Mouse (Mus musculus) megakaryocyte-erythroid progenitor cell, adult 5-6 weeks (primary cell): ENCODE measurements around the gene Gprc5c. TPM values are rescaled to one million over a fixed set of nuclear protein-coding genes. Genes with fewer than 3 reads are reported as not detected.
"Not testable (repeated sequence)": the region's sequence is repeated elsewhere in the genome, so short reads cannot be mapped to it uniquely, and the experiment has no call there.

Experiments used
- ATAC-seq: replicated peaks from 2 replicates; pipeline ENCODE4 v1.8.0; 2016; ENCODE audit warnings: mild to moderate bottlenecking, inconsistent platforms; ENCODE audit not compliant: severe bottlenecking, poor library complexity, low FRiP score, low TSS enrichment
- total RNA-seq, 2 experiments: library from RNA; stranded (forward) in 1 of 2; stranded (reverse) in 1 of 2; fragments of 200-1000, 215-1000 nt in 1 of 2; fragments of >200 nt in 1 of 2; fragmentation: Nextera tagmentation in 1 of 2; gene quantifications; 2 replicates each; pipeline ENCODE4 v1.2.3; 2014 to 2017

Gprc5c gene
- total RNA-seq, 2 experiments from 2014 or later, result not detected

- ATAC-seq, result no peak
Measured at GRCm38 (mm10) chr11:114884380-114885100, 33.6 kb downstream of the Gprc5c start.

- ATAC-seq, result peak; percentile 24; the same call in 1 of the 2 replicates
Measured at GRCm38 (mm10) chr11:114889991-114890518, 39.1 kb downstream of the Gprc5c start, which contains the start of gene Cd300a. TSS of gene Cd300a (plus strand) at chr11:114890041.

- no peak for ATAC-seq
Measured at GRCm38 (mm10) chr11:114890542-114890941, 39.6 kb downstream of the Gprc5c start.

DNA sequence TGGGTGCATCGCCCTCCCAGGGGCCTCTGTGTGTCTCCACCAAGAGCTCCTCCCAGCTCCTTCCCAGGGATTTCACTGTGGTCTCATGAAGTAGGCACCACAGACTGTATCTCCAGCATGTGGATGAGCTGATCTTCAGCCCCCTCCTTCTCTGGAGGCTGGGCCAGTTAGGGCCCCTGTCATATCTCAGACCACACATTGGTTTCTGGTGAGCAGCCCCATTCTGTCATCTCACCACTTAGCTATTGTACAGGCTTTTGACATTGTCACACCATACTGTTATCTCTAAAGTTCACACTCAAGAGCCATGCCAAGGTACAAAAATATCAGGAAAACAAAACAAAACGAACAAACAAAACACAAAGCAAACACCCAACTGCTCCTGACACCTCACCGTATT lies 45.1 kb downstream of the Gprc5c start:
- ATAC-seq, result peak; percentile 96

- ATAC-seq, result no peak
Measured at GRCm38 (mm10) chr11:114898026-114898425, 47.1 kb downstream of the Gprc5c start.

- ATAC-seq, result no peak
Measured at GRCm38 (mm10) chr11:114903224-114903623, 52.3 kb downstream of the Gprc5c start.

GRCm38 (mm10) chr11:114907567-114907966 lies 56.6 kb downstream of the Gprc5c start:
- ATAC-seq, result peak; percentile 88

DNA sequence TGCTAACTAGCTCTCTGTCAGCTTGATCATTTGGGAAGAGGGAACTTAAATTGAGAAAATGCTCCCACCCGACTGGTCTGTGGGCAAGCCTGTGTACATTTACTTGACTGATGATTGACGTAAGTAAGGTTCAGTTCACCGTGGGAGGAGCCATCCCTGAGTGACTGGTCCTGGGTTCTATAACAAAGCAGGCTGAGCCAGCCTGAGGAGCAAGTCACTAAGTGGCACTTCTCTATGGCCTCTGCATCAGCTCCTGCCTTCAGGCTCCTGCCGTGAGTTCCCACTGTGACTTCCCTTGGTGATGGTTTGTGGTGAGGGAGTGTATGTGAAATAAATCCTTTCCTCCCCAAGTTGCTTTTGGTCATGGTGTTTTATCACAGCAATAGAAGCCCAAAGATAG lies 57.1 kb downstream of the Gprc5c start:
- ATAC-seq, result no peak

- ATAC-seq, result not testable (repeated sequence)
Measured at GRCm38 (mm10) chr11:114909538-114909937, 58.6 kb downstream of the Gprc5c start.

DNA sequence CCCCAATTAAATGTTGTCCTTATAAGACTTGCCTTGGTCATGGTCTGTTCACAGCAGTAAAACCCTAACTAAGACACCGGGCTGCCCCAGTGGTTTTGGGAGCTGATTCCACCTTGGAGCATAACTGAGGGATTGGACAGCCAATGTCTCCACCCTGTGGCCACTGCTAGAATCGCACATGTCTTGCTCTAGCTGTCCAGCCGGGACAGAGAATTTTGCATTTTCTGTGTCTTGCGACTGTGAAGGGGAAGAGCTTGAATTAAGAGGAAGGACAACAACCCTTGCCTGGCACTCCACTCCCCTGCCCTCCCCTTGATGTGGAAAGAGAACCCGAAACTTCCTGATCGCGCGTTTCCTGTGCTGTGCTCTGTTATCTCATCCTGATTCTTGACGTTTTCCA lies 61.9 kb downstream of the Gprc5c start:
- peak; percentile 92 for ATAC-seq

DNA sequence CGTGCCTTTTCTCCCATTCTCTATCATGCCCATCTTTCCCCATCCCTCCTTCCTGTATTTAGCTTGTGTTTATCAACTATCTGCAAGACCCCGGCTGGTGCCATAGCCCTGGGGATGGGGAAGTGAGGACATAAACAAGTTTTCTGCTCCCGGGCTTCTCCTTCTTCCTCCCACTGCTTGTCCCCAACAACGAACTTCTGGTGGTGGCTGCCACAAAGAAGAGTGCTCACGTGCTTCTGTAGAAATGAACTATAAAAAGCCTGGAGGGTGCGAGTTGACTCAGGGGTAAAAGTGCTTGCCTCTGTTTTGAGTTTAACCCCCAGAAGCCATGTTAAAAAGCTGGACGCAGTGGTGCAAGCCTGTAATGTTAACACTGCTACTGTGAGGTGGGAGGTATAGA lies 64.0 kb downstream of the Gprc5c start:
- no peak for ATAC-seq

- no peak for ATAC-seq
Measured at GRCm38 (mm10) chr11:114917120-114917519, 66.2 kb downstream of the Gprc5c start.

Other genes with a start within 250 kb of the Gprc5c start
- 2,953 and 3,549 TPM in 2 replicates for gene Rpl38, start 182.6 kb upstream of the Gprc5c start, total RNA-seq (2014; fragmentation: Nextera tagmentation)
- 4,476 and 4,894 TPM in 2 replicates for gene Rpl38, start 182.6 kb upstream of the Gprc5c start, total RNA-seq (2017)
- gene Ttyh2, start 175.7 kb upstream of the Gprc5c start, total RNA-seq (2014; fragmentation: Nextera tagmentation), result 0.57 and 1.6 TPM in 2 replicates
- gene Ttyh2, start 175.7 kb upstream of the Gprc5c start, total RNA-seq (2017), result 1.4 TPM in 2 replicates
- gene Dnaic2, start 123.7 kb upstream of the Gprc5c start, total RNA-seq (2014; fragmentation: Nextera tagmentation), result not detected in 2 replicates
- gene Dnaic2, start 123.7 kb upstream of the Gprc5c start, total RNA-seq (2017), result not detected in 2 replicates
- gene Kif19a, start 85.8 kb upstream of the Gprc5c start, total RNA-seq (2014; fragmentation: Nextera tagmentation), result not detected in 2 replicates
- gene Kif19a, start 85.8 kb upstream of the Gprc5c start, total RNA-seq (2017), result not detected in 2 replicates
- gene Btbd17, start 55.2 kb upstream of the Gprc5c start, total RNA-seq (2014; fragmentation: Nextera tagmentation), result not detected in 2 replicates
- gene Btbd17, start 55.2 kb upstream of the Gprc5c start, total RNA-seq (2017), result not detected in 2 replicates
- not detected in 2 replicates for gene Gpr142, start 52.2 kb upstream of the Gprc5c start, total RNA-seq (2014; fragmentation: Nextera tagmentation)
- not detected in 2 replicates for gene Gpr142, start 52.2 kb upstream of the Gprc5c start, total RNA-seq (2017)
- 0.52 and 1.9 TPM in 2 replicates for gene Cd300a, start 38.9 kb downstream of the Gprc5c start, total RNA-seq (2014; fragmentation: Nextera tagmentation)
- 1.3 and 5.7 TPM in 2 replicates for gene Cd300a, start 38.9 kb downstream of the Gprc5c start, total RNA-seq (2017)
- gene Cd300lb, start 83.2 kb downstream of the Gprc5c start, total RNA-seq (2014; fragmentation: Nextera tagmentation), result not detected in 2 replicates
- 0.05 TPM in 1 of 2 replicates, not detected in the other for gene Cd300lb, start 83.2 kb downstream of the Gprc5c start, total RNA-seq (2017)
- gene Cd300c, start 118.0 kb downstream of the Gprc5c start, total RNA-seq (2014; fragmentation: Nextera tagmentation), result not detected in 2 replicates
- gene Cd300c, start 118.0 kb downstream of the Gprc5c start, total RNA-seq (2017), result not detected in 2 replicates
- not detected in 2 replicates for gene Cd300ld, start 138.8 kb downstream of the Gprc5c start, total RNA-seq (2014; fragmentation: Nextera tagmentation)
- not detected in 2 replicates for gene Cd300ld, start 138.8 kb downstream of the Gprc5c start, total RNA-seq (2017)
- not detected in 2 replicates for gene Cd300c2, start 150.7 kb downstream of the Gprc5c start, total RNA-seq (2014; fragmentation: Nextera tagmentation)
- gene Cd300c2, start 150.7 kb downstream of the Gprc5c start, total RNA-seq (2017), result not detected in 2 replicates
- gene Cd300ld2, start 165.0 kb downstream of the Gprc5c start, total RNA-seq (2014; fragmentation: Nextera tagmentation), result not detected in 2 replicates
- not detected in 2 replicates for gene Cd300ld2, start 165.0 kb downstream of the Gprc5c start, total RNA-seq (2017)
- not detected in 2 replicates for gene Cd300ld4, start 175.9 kb downstream of the Gprc5c start, total RNA-seq (2014; fragmentation: Nextera tagmentation)
- gene Cd300ld4, start 175.9 kb downstream of the Gprc5c start, total RNA-seq (2017), result 1.3 TPM in 1 of 2 replicates, not detected in the other
- not detected in 2 replicates for gene Cd300ld5, start 186.6 kb downstream of the Gprc5c start, total RNA-seq (2014; fragmentation: Nextera tagmentation)
- 1.3 TPM in 1 of 2 replicates, not detected in the other for gene Cd300ld5, start 186.6 kb downstream of the Gprc5c start, total RNA-seq (2017)
- gene Cd300ld3, start 197.3 kb downstream of the Gprc5c start, total RNA-seq (2014; fragmentation: Nextera tagmentation), result not detected in 2 replicates
- gene Cd300ld3, start 197.3 kb downstream of the Gprc5c start, total RNA-seq (2017), result 1.3 TPM in 1 of 2 replicates, not detected in the other
- gene Cd300e, start 211.0 kb downstream of the Gprc5c start, total RNA-seq (2014; fragmentation: Nextera tagmentation), result not detected in 2 replicates
- not detected in 2 replicates for gene Cd300e, start 211.0 kb downstream of the Gprc5c start, total RNA-seq (2017)
- gene Rab37, start 240.3 kb downstream of the Gprc5c start, total RNA-seq (2014; fragmentation: Nextera tagmentation), result 24.4 and 34.3 TPM in 2 replicates
- 23.5 and 74.4 TPM in 2 replicates for gene Rab37, start 240.3 kb downstream of the Gprc5c start, total RNA-seq (2017)